Mouse (Mus musculus) midbrain, embryonic 13.5 days (tissue): Measurements from ENCODE around the gene Dydc2. TPM values are rescaled to one million over a fixed set of nuclear protein-coding genes. Genes with fewer than 3 reads are reported as not detected.
A peak's percentile ranks its signal among the peaks of the same experiment; 100 is the strongest.

Experiments
- ATAC-seq: fragments of 200-750 bp; cut with Nextera tagmentation; 2 replicates; pipeline ENCODE4 v1.8.0; 2017; ENCODE audit warnings: mild to moderate bottlenecking, moderate TSS enrichment, moderate library complexity
- H3K27ac ChIP-seq: fragments of 300-500 bp; sonication (generic); 2 replicates; pipeline ENCODE4 v1.5.1; 2015; ENCODE audit warnings: inconsistent platforms, mild to moderate bottlenecking, moderate library complexity
- H3K27me3 ChIP-seq: fragments of 300-500 bp; sonication (generic); 2 replicates; pipeline ENCODE4 v1.6.1; 2015; ENCODE audit warnings: mild to moderate bottlenecking, inconsistent platforms
- H3K36me3 ChIP-seq: fragments of 300-500 bp; sonication (generic); 2 replicates; pipeline ENCODE4 v1.6.1; 2015; ENCODE audit warnings: mild to moderate bottlenecking, inconsistent platforms
- H3K4me1 ChIP-seq: fragments of 300-500 bp; sonication (generic); replicated peaks from 2 replicates; pipeline ENCODE4 v1.6.1; 2015; ENCODE audit warnings: inconsistent platforms
- H3K4me2 ChIP-seq: fragments of 300-500 bp; sonication (generic); replicated peaks from 2 replicates; pipeline ENCODE4 v1.6.1; 2015; ENCODE audit warnings: moderate library complexity, mild to moderate bottlenecking, inconsistent platforms
- H3K4me3 ChIP-seq: fragments of 300-500 bp; sonication (generic); replicated peaks from 2 replicates; pipeline ENCODE4 v1.5.1; 2015; ENCODE audit warnings: mild to moderate bottlenecking, inconsistent platforms
- H3K9ac ChIP-seq: fragments of 300-500 bp; sonication (generic); replicated peaks from 2 replicates; pipeline ENCODE4 v1.6.1; 2015; ENCODE audit warnings: mild to moderate bottlenecking, inconsistent platforms
- H3K9me3 ChIP-seq: fragments of 300-500 bp; sonication (generic); 2 replicates; pipeline ENCODE4 v1.6.1; 2016; ENCODE audit warnings: mild to moderate bottlenecking, inconsistent platforms
- WGBS: fragments of 180-500 bp; shearing (Covaris S2); methylation state at CpG from one replicate; pipeline ENCODE4 v1.1.7; 2015; 5-methylcytosine and 5-hydroxymethylcytosine counted together
- polyA plus RNA-seq: library from polyadenylated mRNA; unstranded; fragments of >200 nt; fragmentation: Nextera tagmentation; extraction: Ambion mirVana; gene quantifications from 2 replicates; pipeline ENCODE4 v1.2.1, GENCODE M21; 2015

The Dydc2 gene
- polyA plus RNA-seq, 1 experiment from 2014 or later, result 0.40 TPM

GRCm38 (mm10) chr14:41008138-41008537, 60.9 kb downstream of the Dydc2 start:
- H3K27ac ChIP-seq, result no peak overlapping the region
- no peaks in the 10 kb centered on the region for H3K9me3 ChIP-seq
- WGBS, result 63% methylated on average over 2 of the region's 2 CpGs
- ATAC-seq, result 0 out of 2 replicates have a peak, but pooled peaks have one; percentile 44
- H3K9ac ChIP-seq, result no peak overlapping the region
- H3K4me1 ChIP-seq, result peaks cover 32% of the 10 kb centered on the region
- H3K36me3 ChIP-seq, result no peaks in the 10 kb centered on the region
- no peak overlapping the region for H3K4me3 ChIP-seq
- H3K27me3 ChIP-seq, result no peaks in the 10 kb centered on the region; the same call in 1 of the 2 replicates
- no peak overlapping the region for H3K4me2 ChIP-seq

GRCm38 (mm10) chr14:41007641-41008040, 61.4 kb downstream of the Dydc2 start:
- H3K9ac ChIP-seq, result no peak overlapping the region
- peaks cover 28% of the 10 kb centered on the region for H3K4me1 ChIP-seq
- H3K4me2 ChIP-seq, result no peak overlapping the region
- H3K9me3 ChIP-seq, result no peaks in the 10 kb centered on the region
- 47% methylated on average over 5 of the region's 5 CpGs for WGBS
- no peaks in the 10 kb centered on the region for H3K36me3 ChIP-seq
- H3K4me3 ChIP-seq, result no peak overlapping the region
- H3K27me3 ChIP-seq, result no peaks in the 10 kb centered on the region; the same call in 1 of the 2 replicates
- no peak for ATAC-seq
- no peak overlapping the region for H3K27ac ChIP-seq

- no peaks in the 10 kb centered on the region for H3K9me3 ChIP-seq
- no peak overlapping the region for H3K27ac ChIP-seq
- H3K4me1 ChIP-seq, result peaks cover 28% of the 10 kb centered on the region
- WGBS, result 56% methylated on average over 3 of the region's 3 CpGs
- H3K4me3 ChIP-seq, result no peak overlapping the region
- H3K27me3 ChIP-seq, result no peaks in the 10 kb centered on the region; the same call in 1 of the 2 replicates
- ATAC-seq, result no peak
- no peak overlapping the region for H3K4me2 ChIP-seq
- H3K9ac ChIP-seq, result no peak overlapping the region
- H3K36me3 ChIP-seq, result peaks cover under 1% of the 10 kb centered on the region; the same call in 1 of the 2 replicates
Observed at GRCm38 (mm10) chr14:41006899-41007298, 62.1 kb downstream of the Dydc2 start.

GRCm38 (mm10) chr14:41006263-41006662, 62.7 kb downstream of the Dydc2 start:
- H3K36me3 ChIP-seq, result peaks cover 6% of the 10 kb centered on the region; the same call in 1 of the 2 replicates
- ATAC-seq, result no peak
- no peak overlapping the region for H3K4me3 ChIP-seq
- 95% methylated on average over 10 of the region's 10 CpGs for WGBS
- H3K4me2 ChIP-seq, result no peak overlapping the region
- H3K27ac ChIP-seq, result no peak overlapping the region
- no peaks in the 10 kb centered on the region for H3K9me3 ChIP-seq
- H3K9ac ChIP-seq, result no peak overlapping the region
- H3K4me1 ChIP-seq, result peaks cover 28% of the 10 kb centered on the region
- H3K27me3 ChIP-seq, result no peaks in the 10 kb centered on the region; the same call in 1 of the 2 replicates

- Histone ChIP-seq H3K4me2 (no peak overlapping the region), H3K36me3 (peaks cover 10% of the 10 kb centered on the region), H3K27ac (no peak overlapping the region), H3K9me3 (no peaks in the 10 kb centered on the region), H3K9ac (no peak overlapping the region), H3K4me1 (peaks cover 28% of the 10 kb centered on the region), H3K4me3 (no peak overlapping the region), H3K27me3 (no peaks in the 10 kb centered on the region; the same call in 1 of the 2 replicates)
- ATAC-seq, result no peak
- WGBS, result 58% methylated on average over 9 of the region's 9 CpGs
Observed at GRCm38 (mm10) chr14:41005716-41006115, 63.3 kb downstream of the Dydc2 start.

- H3K4me3 ChIP-seq, result 0 out of 2 replicates have a peak overlapping the region, but pooled peaks have one; percentile 13
- H3K27ac ChIP-seq, result no peak overlapping the region
- peak overlapping the region; percentile 47 for H3K9ac ChIP-seq
- peak; percentile 32; the same call in 1 of the 2 replicates for ATAC-seq
- H3K27me3 ChIP-seq, result no peaks in the 10 kb centered on the region; the same call in 1 of the 2 replicates
- H3K36me3 ChIP-seq, result peaks cover 17% of the 10 kb centered on the region
- peak overlapping the region; percentile 41 for H3K4me2 ChIP-seq
- 10% methylated on average over 22 of the region's 22 CpGs for WGBS
- peaks cover 28% of the 10 kb centered on the region for H3K4me1 ChIP-seq
- H3K9me3 ChIP-seq, result no peaks in the 10 kb centered on the region
Observed at GRCm38 (mm10) chr14:41004201-41005141, 64.5 kb downstream of the Dydc2 start.

- ATAC-seq, result no peak
- no peaks in the 10 kb centered on the region; the same call in 1 of the 2 replicates for H3K27me3 ChIP-seq
- H3K9ac ChIP-seq, result no peak overlapping the region
- no peak overlapping the region for H3K4me2 ChIP-seq
- peaks cover 17% of the 10 kb centered on the region for H3K4me1 ChIP-seq
- WGBS, result 93% methylated on average over 5 of the region's 5 CpGs
- H3K9me3 ChIP-seq, result no peaks in the 10 kb centered on the region
- H3K4me3 ChIP-seq, result no peak overlapping the region
- no peak overlapping the region for H3K27ac ChIP-seq
- peaks cover 39% of the 10 kb centered on the region for H3K36me3 ChIP-seq
Observed at GRCm38 (mm10) chr14:41001576-41001975, 67.4 kb downstream of the Dydc2 start.

GRCm38 (mm10) chr14:41000801-41001200, 68.2 kb downstream of the Dydc2 start:
- no peaks in the 10 kb centered on the region; the same call in 1 of the 2 replicates for H3K27me3 ChIP-seq
- H3K4me3 ChIP-seq, result no peak overlapping the region
- no peak overlapping the region for H3K9ac ChIP-seq
- peaks cover 44% of the 10 kb centered on the region for H3K36me3 ChIP-seq
- H3K4me1 ChIP-seq, result peaks cover 17% of the 10 kb centered on the region
- 92% methylated on average over 4 of the region's 4 CpGs for whole genome bisulfite sequencing
- no peak overlapping the region for H3K27ac ChIP-seq
- no peak for ATAC-seq
- no peaks in the 10 kb centered on the region for H3K9me3 ChIP-seq
- H3K4me2 ChIP-seq, result no peak overlapping the region

- Histone ChIP-seq H3K4me3 (no peak overlapping the region), H3K36me3 (peaks cover 44% of the 10 kb centered on the region), H3K9ac (no peak overlapping the region), H3K4me2 (no peak overlapping the region), H3K9me3 (no peaks in the 10 kb centered on the region), H3K27ac (no peak overlapping the region), H3K27me3 (no peaks in the 10 kb centered on the region; the same call in 1 of the 2 replicates), H3K4me1 (peaks cover 17% of the 10 kb centered on the region)
- WGBS, result 84% methylated on average over 7 of the region's 7 CpGs
- ATAC-seq, result no peak
Observed at GRCm38 (mm10) chr14:40999904-41000645, 68.9 kb downstream of the Dydc2 start.
